ENCODE assay signal across 8 mouse cellular contexts in the genomic region with DNA sequence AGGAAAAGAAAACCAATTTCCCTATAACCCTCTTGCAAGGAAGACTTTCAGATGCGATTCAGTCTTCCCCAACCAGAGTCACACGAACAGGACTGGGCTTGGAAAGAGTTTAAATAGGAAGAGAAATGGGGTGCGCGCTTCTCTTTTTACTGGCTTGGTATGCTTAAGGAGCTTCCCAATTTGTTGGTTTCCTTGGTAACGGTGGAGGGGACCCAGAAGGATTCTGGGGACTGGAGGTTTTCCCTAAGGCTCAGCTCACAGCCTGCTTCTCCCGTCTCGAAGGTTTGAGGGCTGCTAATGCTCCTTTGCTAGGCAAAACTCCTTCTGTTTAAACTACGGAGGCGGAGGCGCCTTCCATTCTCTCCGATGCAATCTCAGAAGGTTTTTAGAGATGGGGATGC. TPM values are rescaled to one million over a fixed set of nuclear protein-coding genes. Genes with fewer than 3 reads are reported as not detected.
DNase-seq lines count a peak whose midpoint lies in the region; ATAC-seq lines count a peak whose summit lies in the region.

No protein-coding gene starts in this region.

- H3K36me3 ChIP-seq in liver, embryonic 11.5 days (ENCODE audit: control insufficient read depth, insufficient read depth, low read length), result no peaks in the 10 kb centered on the region
- H3K36me3 ChIP-seq in limb, embryonic 12.5 days, result no peaks in the 10 kb centered on the region
- H3K36me3 ChIP-seq in stomach, embryonic 15.5 days, result no peaks in the 10 kb centered on the region

- peaks cover 25% of the 10 kb centered on the region for H3K27me3 ChIP-seq in liver, embryonic 11.5 days (replicated peaks; ENCODE audit: control insufficient read depth, insufficient read depth, low read length)
- H3K27me3 ChIP-seq in limb, embryonic 12.5 days, result peaks cover 58% of the 10 kb centered on the region
- peaks cover 20% of the 10 kb centered on the region for H3K27me3 ChIP-seq in stomach, embryonic 15.5 days (replicated peaks)

- no peaks in the 10 kb centered on the region for H3K4me1 ChIP-seq in liver, embryonic 11.5 days (replicated peaks; ENCODE audit: control insufficient read depth, insufficient read depth, low read length)
- H3K4me1 ChIP-seq in limb, embryonic 12.5 days (replicated peaks), result 0 out of 2 replicates have a peak, but pooled peaks cover 12% of the 10 kb centered on the region
- H3K4me1 ChIP-seq in stomach, embryonic 15.5 days, result peaks cover 5% of the 10 kb centered on the region; the same call in 1 of the 2 replicates

- H3K27ac ChIP-seq in liver, embryonic 11.5 days (ENCODE audit: low read depth, low read length), result no peak overlapping the region
- no peak overlapping the region for H3K27ac ChIP-seq in limb, embryonic 12.5 days
- H3K27ac ChIP-seq in stomach, embryonic 15.5 days, result no peak overlapping the region

- no peak overlapping the region for H3K4me3 ChIP-seq in liver, embryonic 11.5 days (ENCODE audit: low read depth, low read length)
- no peak overlapping the region for H3K4me3 ChIP-seq in limb, embryonic 12.5 days (replicated peaks)
- H3K4me3 ChIP-seq in stomach, embryonic 15.5 days (replicated peaks), result no peak overlapping the region

- DNase-seq in liver, embryonic 11.5 days (ENCODE audit: low spot score), result no peak
- DNase-seq in liver, result no peak
- DNase-seq in frontal cortex, postnatal 36 days (ENCODE audit: low spot score in 2 of 2), result peak; percentile 71 to 79
- no peak for DNase-seq in cerebellum, postnatal 36 days
- DNase-seq in spleen, adult 12 weeks (ENCODE audit: low spot score), result no peak
- no peak for DNase-seq in spleen, postnatal 4 days (ENCODE audit: low spot score in 2 of 2)

- H3K9me3 ChIP-seq in liver, embryonic 11.5 days (ENCODE audit: control insufficient read depth, low read length), result no peaks in the 10 kb centered on the region
- peaks cover 6% of the 10 kb centered on the region; the same call in 1 of the 2 replicates for H3K9me3 ChIP-seq in limb, embryonic 12.5 days
- no peaks in the 10 kb centered on the region for H3K9me3 ChIP-seq in stomach, embryonic 15.5 days

- ATAC-seq in liver, embryonic 11.5 days (replicated peaks; ENCODE audit: low FRiP score), result no peak
- no peak for ATAC-seq in limb, embryonic 12.5 days (ENCODE audit: insufficient number of reproducible peaks, insufficient read depth, low FRiP score, low TSS enrichment, low read depth)
- no peak for ATAC-seq in stomach, embryonic 15.5 days (ENCODE audit: insufficient read depth, low FRiP score, low read depth)

- no peak overlapping the region for H3K9ac ChIP-seq in liver, embryonic 11.5 days (ENCODE audit: low read depth, low read length)
- H3K9ac ChIP-seq in limb, embryonic 12.5 days (replicated peaks), result no peak overlapping the region
- no peak overlapping the region for H3K9ac ChIP-seq in stomach, embryonic 15.5 days

- H3K4me2 ChIP-seq in liver, embryonic 11.5 days, result peak overlapping the region; percentile 29; the same call in 1 of the 2 replicates
- peak overlapping the region; percentile 54 for H3K4me2 ChIP-seq in limb, embryonic 12.5 days
- H3K4me2 ChIP-seq in stomach, embryonic 15.5 days, result peak overlapping the region; percentile 42

- 7% methylated on average over 11 of the region's 11 CpGs for WGBS in liver, embryonic 11.5 days
- 8% methylated on average over 11 of the region's 11 CpGs for WGBS in limb, embryonic 12.5 days
- WGBS in stomach, embryonic 15.5 days, result 7% methylated on average over 11 of the region's 11 CpGs

RNA-seq across cellular contexts. Expression of gene Klhdc7a, which starts 41.7 kb away (rescaled TPM):
- polyA plus RNA-seq in liver, embryonic 11.5 days (2014; fragmentation: Nextera tagmentation; extraction: Ambion mirVana), result 0.03 TPM in 1 of 2 replicates, not detected in the other
- polyA plus RNA-seq in limb, embryonic 12.5 days (2016; fragmentation: Nextera tagmentation; extraction: Ambion mirVana), result not detected in 2 replicates
- 0.75 and 0.76 TPM in 2 replicates for polyA plus RNA-seq in stomach, embryonic 15.5 days (2015; fragmentation: Nextera tagmentation; extraction: Ambion mirVana)

Comparison
In these comparisons a context has a peak if more than half of its experiments do, and no peak if none do; other contexts are left out.
1. DNase-seq: peak in frontal cortex, postnatal 36 days (2 of 2); none in liver, embryonic 11.5 days (single experiment), liver (single experiment), cerebellum, postnatal 36 days (0 of 2), spleen, adult 12 weeks (single experiment) and spleen, postnatal 4 days (0 of 2).
2. Peak in every context shown above with its lines, with median percentiles within 50 percentile points of each other: H3K4me2 ChIP-seq.